Mouse (Mus musculus): Measurements from ENCODE around the gene Muc16.

The Muc16 gene
- long read RNA-seq, experiment 1, partial matches to known transcripts = 0 of 1 reads
- long read RNA-seq, experiment 1, other reads (novel, unspliced or antisense) = 1 of 1 reads
- long read RNA-seq, experiment 2 = 0 reads

- intact Hi-C loops (cut with DNase I) = no loop called here
Observed at GRCm38 (mm10) chr9:18674480-18675154, at the start of gene Muc16. Gene Muc16, minus strand, starts transcription at chr9:18674530.

GRCm38 (mm10) chr9:18722712-18723099, 48.4 kb upstream of the Muc16 start:
- intact Hi-C loops (cut with DNase I) = no loop called here

- intact Hi-C loops (cut with DNase I) = no loop called here
Observed at GRCm38 (mm10) chr9:18721931-18722711, 47.8 kb upstream of the Muc16 start.

GRCm38 (mm10) chr9:18721011-18721410, 46.7 kb upstream of the Muc16 start:
- intact Hi-C loops (cut with DNase I) = no loop called here

- intact Hi-C loops (cut with DNase I) = no loop called here
Observed at GRCm38 (mm10) chr9:18705628-18706027, 31.3 kb upstream of the Muc16 start.

- intact Hi-C loops (cut with DNase I) = no loop called here
Observed at GRCm38 (mm10) chr9:18598366-18598765, 76.0 kb downstream of the Muc16 start.

GRCm38 (mm10) chr9:18508098-18508497, 166.2 kb downstream of the Muc16 start:
- intact Hi-C loops (cut with DNase I) = no loop called here

GRCm38 (mm10) chr9:18478168-18478567, 196.2 kb downstream of the Muc16 start, which contains the start of the genes Zfp558 and Mbd3l1:
Gene Zfp558, minus strand, starts transcription at chr9:18478268.
Gene Mbd3l1, plus strand, starts transcription at chr9:18478359.
- intact Hi-C loops (cut with DNase I) = loop anchor here (10.0 kb wide), 1 partner anchor 183 kb away; the partner anchor contains the start of gene Chordc1

- intact Hi-C loops (cut with DNase I) = loop anchor here (10.0 kb wide), 1 partner anchor 179 kb away; the partner anchor contains the start of gene Chordc1
Observed at GRCm38 (mm10) chr9:18473324-18474128, 200.8 kb downstream of the Muc16 start.

- intact Hi-C loops (cut with DNase I) = no loop called here
Observed at GRCm38 (mm10) chr9:18468005-18468404, 206.3 kb downstream of the Muc16 start.

GRCm38 (mm10) chr9:18467350-18467749, 207.0 kb downstream of the Muc16 start:
- intact Hi-C loops (cut with DNase I) = no loop called here

- intact Hi-C loops (cut with DNase I) = no loop called here
Observed at GRCm38 (mm10) chr9:18456520-18456919, 217.8 kb downstream of the Muc16 start.

Small RNA genes lying within 50 kb of the gene (microRNA-seq; reads per million reads assigned to microRNA genes)
- gene Gm22854 = 0 reads per million in 2 experiments

Measured in adrenal gland (tissue).